Mouse (Mus musculus): Measurements from ENCODE around the gene Gm20594.

The Gm20594 gene

GRCm38 (mm10) chr6:79817616-79818015 is at the start of gene Gm20594:
Gene Gm20594, plus strand, starts transcription at chr6:79817916.
- no peak for DNase-seq (ENCODE audit: low spot score)

GRCm38 (mm10) chr6:79818114-79818513 is 398 bp downstream of the Gm20594 start:
- no peak for DNase-seq (ENCODE audit: low spot score)

- DNase-seq (ENCODE audit: low spot score) = no peak
These were observed 16.1 kb downstream of the Gm20594 start for GRCm38 (mm10) chr6:79833845-79834244.

DNA sequence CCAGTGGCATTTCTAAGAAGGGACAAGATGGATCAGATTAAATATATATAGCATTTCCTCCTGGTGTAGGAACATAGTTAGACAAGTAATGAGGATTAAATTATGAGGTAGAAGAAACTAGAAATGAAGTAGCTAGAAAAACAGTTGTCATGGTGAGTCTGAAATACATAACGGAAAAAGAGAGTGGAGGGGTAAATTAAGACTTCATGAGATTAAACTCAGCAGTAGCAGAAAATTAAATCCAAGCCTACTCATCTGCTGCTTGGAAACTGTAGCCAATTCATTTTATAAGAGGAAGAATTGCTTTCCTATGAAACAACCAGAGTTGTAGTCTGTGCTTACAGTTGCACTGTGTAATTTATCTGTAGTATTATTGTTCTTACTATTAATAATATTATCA is 29.1 kb downstream of the Gm20594 start:
- DNase-seq (ENCODE audit: low spot score) = no peak

Measured in urinary bladder, postnatal 25 days (tissue).